Mouse (Mus musculus) right cerebral cortex, adult 2 months (tissue): ENCODE measurements around the gene Scamp3.
"Not testable (repeated sequence)": the region's sequence is repeated elsewhere in the genome, so short reads cannot be mapped to it uniquely, and the experiment has no call there.

Experiments
- DNase-seq, 2 experiments: peaks; one replicate each; pipeline ENCODE4 v3.0.0; 2021 to 2022; ENCODE audit warnings: low spot score in 2 of 2

The Scamp3 gene

DNA sequence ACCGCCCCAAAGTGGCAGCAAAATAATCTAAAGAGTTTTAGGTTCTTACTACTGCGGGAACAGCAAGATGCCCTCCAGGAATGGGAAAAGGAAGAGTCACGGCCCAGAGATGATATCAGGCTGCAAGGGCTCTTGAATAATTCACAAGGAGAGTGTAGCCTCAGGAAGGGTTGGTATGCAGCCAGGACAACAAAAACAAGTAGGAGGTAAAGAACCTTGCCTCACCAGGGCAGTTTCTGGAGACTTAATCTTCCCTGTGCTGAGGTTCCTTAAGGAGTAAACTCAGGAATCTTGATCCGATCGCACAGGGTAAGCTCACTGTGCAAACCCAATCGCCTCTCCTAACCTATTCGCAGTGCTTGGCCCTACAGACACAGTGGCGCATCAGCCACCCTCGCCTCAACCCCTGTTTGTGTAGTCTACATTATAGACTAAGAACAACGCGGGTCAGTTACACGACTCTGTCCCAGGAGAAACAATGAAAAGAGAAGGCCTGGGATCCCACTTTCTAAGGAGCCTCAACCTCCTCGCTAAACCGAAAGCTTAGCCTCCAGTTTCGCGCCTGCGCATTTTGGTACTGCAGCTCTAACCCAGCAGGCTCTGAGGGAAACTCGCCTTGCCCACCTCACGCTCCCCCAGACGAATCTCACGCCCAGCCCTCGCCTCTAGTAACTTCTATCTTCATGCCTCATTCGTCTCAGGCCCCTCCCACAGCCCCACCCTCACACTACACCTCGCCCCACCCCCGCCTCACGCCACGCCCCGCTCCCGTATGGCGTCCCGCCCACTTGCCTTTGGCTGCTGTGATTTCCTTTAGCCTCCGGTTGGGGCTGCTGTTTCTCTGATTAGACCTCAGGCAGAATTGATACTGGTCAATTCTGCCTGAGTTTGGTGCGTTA is 19.0 kb downstream of the Scamp3 start:
- peak; percentile 83 for DNase-seq

DNA sequence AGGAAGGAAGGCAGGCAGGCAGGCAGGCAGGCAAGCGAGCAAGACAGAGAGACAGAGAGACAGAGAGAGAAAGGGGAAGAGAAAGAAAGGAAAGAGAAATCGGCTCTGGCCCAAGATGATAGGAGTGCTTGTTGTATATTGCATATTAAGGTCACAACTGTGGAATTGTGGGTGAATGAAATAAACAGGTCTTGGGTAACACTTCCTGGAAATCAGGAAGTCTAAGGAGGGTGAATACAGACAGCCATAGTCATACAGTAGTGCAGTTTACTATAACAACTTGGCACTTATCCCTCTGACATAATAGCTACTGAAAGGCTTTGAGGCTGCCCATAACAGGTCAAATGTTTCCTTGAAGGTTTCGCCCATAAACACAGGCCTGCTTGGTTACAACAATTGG is 22.6 kb downstream of the Scamp3 start:
- no peak for DNase-seq

DNA sequence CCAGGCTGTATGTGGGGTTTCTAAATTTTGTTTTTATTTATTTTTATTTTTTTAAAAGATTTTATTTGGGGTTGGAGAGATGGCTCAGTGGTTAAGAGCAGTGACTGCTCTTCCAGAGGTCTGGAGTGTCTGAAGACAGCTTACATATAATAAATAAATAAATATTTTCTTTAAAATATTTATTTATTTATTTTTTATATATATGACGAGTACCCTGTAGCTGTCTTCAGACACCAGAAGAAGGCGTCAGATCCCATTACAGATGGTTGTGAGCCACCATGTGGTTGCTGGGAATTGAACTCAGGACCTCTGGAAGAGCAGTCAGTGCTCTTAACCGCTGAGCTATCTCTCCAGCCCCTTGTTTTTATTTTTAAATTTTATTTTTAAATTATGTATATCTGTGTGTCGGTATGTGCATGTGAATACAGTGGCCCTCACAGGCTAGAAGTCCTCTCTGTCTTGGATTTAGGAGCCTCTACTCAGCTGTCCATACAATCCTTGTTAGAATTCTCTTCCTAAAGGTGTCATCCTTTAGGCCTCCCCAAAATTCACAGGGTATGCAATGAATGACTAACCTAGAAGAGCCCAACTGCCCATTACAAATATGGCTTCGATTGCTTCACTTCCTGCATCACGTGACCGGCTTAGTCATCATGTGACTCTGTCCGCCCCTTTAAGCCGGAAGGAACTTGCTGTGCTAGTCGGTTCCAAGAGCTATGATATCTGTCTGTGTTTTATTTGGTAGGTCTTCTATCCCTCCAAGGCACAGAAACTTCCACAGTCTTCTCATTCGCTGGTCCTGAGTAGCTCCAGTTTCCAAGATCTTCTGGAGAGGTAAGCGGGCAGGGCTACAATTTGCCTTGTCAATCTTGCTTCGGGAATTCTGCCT is 25.2 kb downstream of the Scamp3 start, which contains the start of gene Gba:
Gba (plus strand) TSS at position 676 of the 889 bp plus-strand sequence.
- peak; percentile 91 to 93 for DNase-seq

DNA sequence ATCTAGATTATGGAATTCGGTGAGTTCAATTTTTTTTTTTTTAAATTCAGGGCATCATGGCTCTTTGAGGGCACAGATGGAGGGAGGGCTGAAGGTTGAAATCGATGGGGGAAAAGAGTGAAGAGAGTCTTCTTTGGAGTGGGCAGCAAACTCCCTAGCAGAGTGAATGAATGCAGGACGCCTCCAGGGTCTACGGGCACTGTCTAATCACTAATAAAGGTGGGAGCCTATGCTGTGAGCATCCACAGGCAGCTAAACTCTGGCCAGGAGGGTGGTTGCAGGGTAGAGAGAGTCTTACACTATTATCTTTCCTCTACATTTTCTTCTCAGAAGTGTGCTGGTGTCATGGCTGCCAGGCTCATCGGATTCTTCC is 25.9 kb downstream of the Scamp3 start:
- DNase-seq, result no peak

DNA sequence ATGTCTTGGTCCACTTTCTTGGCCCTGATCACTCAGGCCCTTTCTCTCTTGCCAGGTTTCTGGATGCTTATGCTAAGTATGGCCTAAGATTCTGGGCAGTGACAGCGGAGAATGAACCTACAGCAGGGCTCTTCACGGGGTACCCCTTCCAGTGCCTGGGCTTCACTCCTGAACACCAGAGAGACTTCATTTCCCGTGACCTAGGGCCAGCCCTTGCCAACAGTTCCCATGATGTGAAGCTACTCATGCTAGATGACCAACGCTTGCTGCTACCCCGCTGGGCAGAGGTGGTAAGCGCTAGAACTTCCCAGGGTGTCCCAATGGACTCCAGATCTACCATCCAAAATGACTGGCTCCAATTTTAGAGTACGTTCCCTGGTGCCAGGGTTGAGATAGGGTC is 28.8 kb downstream of the Scamp3 start:
- DNase-seq, result no peak

GRCm38 (mm10) chr3:89206695-89207094 is 29.4 kb downstream of the Scamp3 start:
- DNase-seq, result no peak

- no peak for DNase-seq
These were observed 30.9 kb downstream of the Scamp3 start for GRCm38 (mm10) chr3:89208075-89208657.

- no peak for DNase-seq
These were observed 31.5 kb downstream of the Scamp3 start for GRCm38 (mm10) chr3:89208736-89209135.

- no peak for DNase-seq
These were observed 32.5 kb downstream of the Scamp3 start for GRCm38 (mm10) chr3:89209731-89210130.

DNA sequence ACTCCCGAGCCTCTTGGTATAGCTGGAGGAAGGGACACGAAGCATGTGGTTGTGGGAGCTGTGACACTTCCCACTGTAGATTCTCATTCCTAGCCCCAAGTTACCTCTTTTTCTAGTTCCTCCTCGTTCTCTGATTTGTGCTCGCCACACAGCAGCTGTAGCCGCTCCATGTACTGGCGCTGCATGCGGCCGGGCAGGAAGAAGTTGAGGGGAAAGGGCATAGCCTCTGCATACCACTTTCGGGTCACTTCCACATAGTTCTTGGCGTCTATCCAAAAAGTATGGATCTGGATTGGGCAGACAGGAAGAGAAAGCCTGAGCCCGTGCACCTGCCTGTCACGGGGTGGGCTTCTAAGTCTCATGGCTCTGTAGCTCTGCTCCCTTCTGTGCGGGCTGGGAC is 32.9 kb downstream of the Scamp3 start:
- DNase-seq, result no peak

- DNase-seq, result no peak
These were observed 33.5 kb downstream of the Scamp3 start for GRCm38 (mm10) chr3:89210731-89211130.

- peak; percentile 94 for DNase-seq
These were observed 36.7 kb downstream of the Scamp3 start for GRCm38 (mm10) chr3:89213803-89214530.

- no peak for DNase-seq
These were observed 37.6 kb downstream of the Scamp3 start, which contains the start of gene Thbs3 for GRCm38 (mm10) chr3:89214681-89215411. Gene Thbs3, plus strand, starts transcription at chr3:89215180.

DNA sequence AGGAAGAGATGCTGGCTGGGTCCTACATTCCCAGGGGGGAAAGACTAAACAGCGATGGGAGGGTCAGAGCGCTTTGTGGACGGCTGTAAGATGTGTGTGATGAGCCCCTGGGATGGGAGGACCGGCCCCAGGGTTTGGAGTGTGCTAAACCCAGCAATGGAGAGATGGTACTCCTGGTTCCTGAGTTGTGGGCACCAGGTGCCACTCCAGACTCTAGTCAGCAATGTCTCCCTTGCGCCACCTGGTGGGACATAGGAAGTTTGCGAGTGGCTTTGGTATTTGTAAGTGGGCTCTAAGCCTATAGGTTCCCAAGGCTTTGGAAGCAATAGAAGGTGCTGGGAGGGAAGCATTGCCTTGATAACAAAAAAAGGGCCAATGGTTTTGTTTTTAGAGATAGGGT is 38.6 kb downstream of the Scamp3 start:
- peak; percentile 88 to 96 for DNase-seq

GRCm38 (mm10) chr3:89216407-89216806 is 39.1 kb downstream of the Scamp3 start:
- DNase-seq, result not testable (repeated sequence)

DNA sequence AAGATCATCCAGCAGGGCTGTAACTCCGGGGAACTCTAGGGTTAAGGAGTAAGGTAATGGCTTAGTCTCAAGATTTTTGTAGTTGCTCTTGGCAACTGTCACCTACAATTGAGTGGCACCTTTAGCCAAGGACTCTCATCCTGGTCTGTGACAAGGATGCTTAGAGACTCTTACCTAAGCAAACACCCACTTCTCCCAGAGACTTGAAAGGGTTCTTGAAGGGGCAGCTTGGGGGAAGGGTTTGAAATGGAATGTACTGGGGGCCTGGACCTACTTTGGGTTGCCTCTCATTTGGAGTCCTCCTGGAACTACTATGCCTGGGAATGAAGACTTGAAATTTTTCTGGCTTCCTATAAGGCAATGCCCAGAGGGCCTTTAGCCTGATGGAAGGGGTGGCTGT is 41.0 kb downstream of the Scamp3 start:
- no peak for DNase-seq

GRCm38 (mm10) chr3:89219546-89219945 is 42.3 kb downstream of the Scamp3 start:
- no peak for DNase-seq

DNA sequence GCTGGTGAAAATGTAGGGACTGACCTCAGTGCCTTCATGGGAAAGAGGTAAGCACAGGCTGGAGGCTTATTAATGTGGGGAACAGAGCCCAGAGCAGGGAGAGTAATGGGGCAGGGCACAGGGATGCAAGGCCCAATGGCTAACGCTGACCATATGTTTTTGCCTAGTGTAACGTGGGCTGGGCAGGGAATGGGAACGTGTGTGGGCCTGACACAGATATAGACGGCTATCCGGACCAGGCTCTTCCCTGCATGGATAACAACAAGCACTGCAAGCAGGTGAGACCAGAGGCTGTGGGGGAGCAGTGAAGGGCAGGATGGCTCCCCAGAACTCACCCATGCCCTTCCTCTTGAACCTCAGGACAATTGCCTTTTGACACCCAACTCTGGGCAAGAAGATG is 43.9 kb downstream of the Scamp3 start:
- DNase-seq, result no peak

DNA sequence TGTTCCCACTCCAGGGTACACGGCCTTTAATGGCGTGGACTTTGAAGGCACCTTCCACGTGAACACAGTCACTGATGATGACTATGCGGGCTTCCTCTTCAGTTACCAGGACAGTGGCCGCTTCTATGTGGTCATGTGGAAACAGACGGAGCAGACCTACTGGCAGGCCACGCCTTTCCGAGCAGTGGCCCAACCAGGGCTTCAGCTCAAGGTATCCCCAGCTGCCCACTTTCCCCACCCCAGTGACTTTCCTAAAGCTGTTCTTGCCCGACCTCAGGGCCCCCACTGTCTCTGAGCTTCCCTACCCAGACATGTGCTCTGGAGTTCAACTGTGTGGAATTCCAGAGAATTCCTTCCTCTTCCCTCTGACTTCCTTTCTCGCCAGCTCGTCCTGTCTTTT is 47.5 kb downstream of the Scamp3 start:
- no peak for DNase-seq

GRCm38 (mm10) chr3:89225321-89225815 is 48.1 kb downstream of the Scamp3 start:
- no peak for DNase-seq

DNA sequence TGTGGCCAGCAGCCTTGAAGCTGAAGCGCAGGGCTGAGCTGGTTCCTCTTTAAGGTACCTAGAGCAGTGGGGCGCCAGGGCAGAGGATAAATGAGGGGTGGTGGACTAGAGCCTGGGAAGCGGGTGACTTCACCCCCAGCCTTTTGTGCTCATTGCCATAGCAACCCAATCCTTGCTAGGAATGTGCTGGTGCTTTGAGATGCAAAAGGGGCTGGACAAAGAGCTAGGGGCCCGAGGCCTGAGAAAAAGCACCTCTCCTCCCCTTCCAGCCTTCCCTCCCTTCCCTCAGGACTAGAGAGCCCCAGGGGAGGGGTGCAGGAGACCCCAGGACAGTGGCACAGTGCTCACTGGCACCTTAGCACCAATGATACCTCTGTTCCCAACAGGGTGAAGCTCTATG is 48.6 kb downstream of the Scamp3 start:
- no peak for DNase-seq
